Mouse (Mus musculus) MEL (cell line): ENCODE results near the gene Atp8a2. TPM values are rescaled to one million over a fixed set of nuclear protein-coding genes. Genes with fewer than 3 reads are reported as not detected.

ENCODE experiments used
- DNase-seq: peaks from one replicate; pipeline ENCODE4 v3.0.0; 2011; ENCODE audit warnings: low read depth, low spot score
- H3K27ac ChIP-seq: 2 replicates; pipeline ENCODE4 v1.5.1; 2012; ENCODE audit warnings: low read depth, mild to moderate bottlenecking, control low read depth, low read length, moderate library complexity; ENCODE audit not compliant: control insufficient read depth
- H3K27me3 ChIP-seq, 2 experiments: fragments of 150-350 bp in 1 of 2; sonication (generic) in 1 of 2; 2 replicates each; pipeline ENCODE4 v1.6.1; 2012; ENCODE audit warnings: low read length in 2 of 2, mild to moderate bottlenecking in 2 of 2, improper control_type of control experiment in 1 of 2, moderate library complexity in 1 of 2; ENCODE audit not compliant: insufficient read depth in 2 of 2, control insufficient read depth in 1 of 2
- H3K36me3 ChIP-seq, 2 experiments: 2 replicates each; pipeline ENCODE4 v1.6.1; 2012 to 2014; ENCODE audit warnings: low read length in 2 of 2, improper control_type of control experiment in 1 of 2, inconsistent platforms in 1 of 2, mild to moderate bottlenecking in 1 of 2; ENCODE audit not compliant: insufficient read depth in 2 of 2, control insufficient read depth in 1 of 2
- H3K4me1 ChIP-seq, 2 experiments: fragments of 150-350 bp in 1 of 2; sonication (generic) in 1 of 2; 2 replicates each; pipeline ENCODE4 v1.6.1; 2012; ENCODE audit warnings: low read length in 2 of 2, improper control_type of control experiment in 1 of 2, mild to moderate bottlenecking in 1 of 2; ENCODE audit not compliant: insufficient read depth in 2 of 2, control insufficient read depth in 1 of 2
- H3K4me3 ChIP-seq, 2 experiments: fragments of 150-350 bp in 1 of 2; sonication (generic) in 1 of 2; 2 replicates each; pipeline ENCODE4 v1.5.1; 2012; ENCODE audit warnings: low read depth in 2 of 2, low read length in 2 of 2, mild to moderate bottlenecking in 2 of 2, moderate library complexity in 2 of 2, control low read depth in 1 of 2, improper control_type of control experiment in 1 of 2; ENCODE audit not compliant: control insufficient read depth in 1 of 2, insufficient read depth in 1 of 2
- H3K79me2 ChIP-seq: 2 replicates; pipeline ENCODE4 v1.6.1; 2012; ENCODE audit warnings: mild to moderate bottlenecking, low read length, moderate library complexity; ENCODE audit not compliant: control insufficient read depth, poor library complexity, insufficient read depth
- H3K9ac ChIP-seq: 2 replicates; pipeline ENCODE4 v1.6.1; 2012; ENCODE audit warnings: low read depth, mild to moderate bottlenecking, control low read depth, low read length, moderate library complexity; ENCODE audit not compliant: control insufficient read depth, poor library complexity, severe bottlenecking
- H3K9me3 ChIP-seq: fragments of 150-350 bp; sonication (generic); replicated peaks from 2 replicates; pipeline ENCODE4 v1.6.1; 2012; ENCODE audit warnings: mild to moderate bottlenecking, low read length, improper control_type of control experiment, moderate library complexity; ENCODE audit not compliant: insufficient read depth
- BHLHE40 ChIP-seq: IDR thresholded peaks from 2 replicates; pipeline ENCODE4 v1.6.1; 2012; ENCODE audit warnings: low read depth, mild to moderate bottlenecking, inconsistent platforms, low read length, improper control_type of control experiment, borderline replicate concordance
- CHD1 ChIP-seq: IDR thresholded peaks from 2 replicates; pipeline ENCODE4 v1.6.1; 2012; ENCODE audit warnings: low read depth, mild to moderate bottlenecking, inconsistent platforms, low read length, improper control_type of control experiment
- CHD2 ChIP-seq: IDR thresholded peaks from 2 replicates; pipeline ENCODE4 v1.6.1; 2011; ENCODE audit warnings: low read length, improper control_type of control experiment
- CTCF ChIP-seq, 3 experiments: IDR thresholded peaks in 2 of 3; conservative IDR thresholded peaks in 1 of 3; 2 replicates each; pipeline ENCODE4 v1.5.1; 2011 to 2012; ENCODE audit warnings: low read length in 3 of 3, low read depth in 2 of 3, mild to moderate bottlenecking in 2 of 3, improper control_type of control experiment in 1 of 3, inconsistent platforms in 1 of 3, mixed read lengths in 1 of 3, moderate library complexity in 1 of 3; ENCODE audit not compliant: control insufficient read depth in 1 of 3, insufficient read depth in 1 of 3, poor library complexity in 1 of 3, severe bottlenecking in 1 of 3
- ELF1 ChIP-seq: IDR thresholded peaks from 2 replicates; pipeline ENCODE4 v1.6.1; 2014; ENCODE audit warnings: low read depth, mild to moderate bottlenecking, inconsistent platforms, low read length, improper control_type of control experiment, moderate library complexity
- EP300 ChIP-seq, 2 experiments: IDR thresholded peaks; 2 replicates each; pipeline ENCODE4 v1.6.1; 2011; ENCODE audit warnings: improper control_type of control experiment in 2 of 2, low read length in 2 of 2, low read depth in 1 of 2, mild to moderate bottlenecking in 1 of 2
- GATA1 ChIP-seq: IDR thresholded peaks from 2 replicates; pipeline ENCODE4 v1.6.1; 2011; ENCODE audit warnings: low read depth, low read length, improper control_type of control experiment
- MAX ChIP-seq: IDR thresholded peaks from 2 replicates; pipeline ENCODE4 v1.6.1; 2011; ENCODE audit warnings: low read length, improper control_type of control experiment
- MAZ ChIP-seq: IDR thresholded peaks from 2 replicates; pipeline ENCODE4 v1.6.1; 2012; ENCODE audit warnings: low read depth, mild to moderate bottlenecking, inconsistent platforms, low read length, improper control_type of control experiment
- MEF2A ChIP-seq: IDR thresholded peaks from 2 replicates; pipeline ENCODE4 v1.6.1; 2014; ENCODE audit warnings: low read depth, mild to moderate bottlenecking, inconsistent platforms, low read length, improper control_type of control experiment; ENCODE audit not compliant: poor library complexity, insufficient replicate concordance, severe bottlenecking; ENCODE audit errors: extremely low read depth
- MYB ChIP-seq: IDR thresholded peaks from 2 replicates; pipeline ENCODE4 v1.6.1; 2011; ENCODE audit warnings: mild to moderate bottlenecking, low read depth, low read length, improper control_type of control experiment
- MYC ChIP-seq: IDR thresholded peaks from 2 replicates; pipeline ENCODE4 v1.6.1; 2011; ENCODE audit warnings: low read depth, mild to moderate bottlenecking, low read length, improper control_type of control experiment, moderate library complexity
- POLR2AphosphoS5 ChIP-seq: IDR thresholded peaks from 2 replicates; pipeline ENCODE4 v1.6.1; 2012; ENCODE audit warnings: low read depth, borderline replicate concordance, mild to moderate bottlenecking, inconsistent platforms, low read length, moderate library complexity, mixed read lengths
- RAD21 ChIP-seq: IDR thresholded peaks from 2 replicates; pipeline ENCODE4 v1.6.1; 2011; ENCODE audit warnings: mild to moderate bottlenecking, low read depth, low read length, improper control_type of control experiment
- RCOR1 ChIP-seq: IDR thresholded peaks from 2 replicates; pipeline ENCODE4 v1.6.1; 2012; ENCODE audit warnings: low read depth, mild to moderate bottlenecking, inconsistent platforms, low read length, improper control_type of control experiment
- SIN3A ChIP-seq: IDR thresholded peaks from 2 replicates; pipeline ENCODE4 v1.6.1; 2012; ENCODE audit warnings: low read length, improper control_type of control experiment, inconsistent platforms
- SMC3 ChIP-seq: IDR thresholded peaks from 2 replicates; pipeline ENCODE4 v1.6.1; 2011; ENCODE audit warnings: low read depth, low read length, improper control_type of control experiment
- TAL1 ChIP-seq: IDR thresholded peaks from 2 replicates; pipeline ENCODE4 v1.6.1; 2012; ENCODE audit warnings: mild to moderate bottlenecking, inconsistent platforms, low read length, moderate library complexity, mixed read lengths
- TBP ChIP-seq: IDR thresholded peaks from 2 replicates; pipeline ENCODE4 v1.8.0; 2011; ENCODE audit warnings: low read depth, low read length, improper control_type of control experiment
- UBTF ChIP-seq: IDR thresholded peaks from 2 replicates; pipeline ENCODE4 v1.6.1; 2012; ENCODE audit warnings: low read depth, mild to moderate bottlenecking, inconsistent platforms, low read length, improper control_type of control experiment, moderate library complexity, borderline replicate concordance; ENCODE audit not compliant: insufficient read depth
- USF1 ChIP-seq: IDR thresholded peaks from 2 replicates; pipeline ENCODE4 v1.6.1; 2014; ENCODE audit warnings: low read depth, mild to moderate bottlenecking, inconsistent platforms, low read length, improper control_type of control experiment, moderate library complexity
- ZC3H11A ChIP-seq: IDR thresholded peaks from 2 replicates; pipeline ENCODE4 v1.6.1; 2012; ENCODE audit warnings: low read depth, mild to moderate bottlenecking, inconsistent platforms, low read length, improper control_type of control experiment
- ZKSCAN1 ChIP-seq: IDR thresholded peaks from 2 replicates; pipeline ENCODE4 v1.6.1; 2012; ENCODE audit warnings: low read depth, mild to moderate bottlenecking, inconsistent platforms, low read length, improper control_type of control experiment, moderate library complexity
- polyA plus RNA-seq, 2 experiments: library from polyadenylated mRNA; stranded (reverse) in 1 of 2; unstranded in 1 of 2; fragments of >175 nt in 1 of 2; fragments of >200 nt in 1 of 2; gene quantifications; 2 replicates each; pipeline versions ENCODE4 v1.2.1 to v1.2.4; 2012; ENCODE audit warnings: low replicate concordance in 2 of 2, low read depth in 1 of 2; ENCODE audit not compliant: insufficient read length in 2 of 2, insufficient read depth in 1 of 2, missing spikeins in 1 of 2
- total RNA-seq: library from RNA; depleted of rRNA; stranded (reverse); fragments of 300-350 nt; gene quantifications from 2 replicates; pipeline ENCODE4 v1.2.3, GENCODE M21; 2012

The Atp8a2 gene
- total and polyA plus RNA-seq, 3 experiments, result 0.29 to 0.39 TPM; not detected in 1

DNA sequence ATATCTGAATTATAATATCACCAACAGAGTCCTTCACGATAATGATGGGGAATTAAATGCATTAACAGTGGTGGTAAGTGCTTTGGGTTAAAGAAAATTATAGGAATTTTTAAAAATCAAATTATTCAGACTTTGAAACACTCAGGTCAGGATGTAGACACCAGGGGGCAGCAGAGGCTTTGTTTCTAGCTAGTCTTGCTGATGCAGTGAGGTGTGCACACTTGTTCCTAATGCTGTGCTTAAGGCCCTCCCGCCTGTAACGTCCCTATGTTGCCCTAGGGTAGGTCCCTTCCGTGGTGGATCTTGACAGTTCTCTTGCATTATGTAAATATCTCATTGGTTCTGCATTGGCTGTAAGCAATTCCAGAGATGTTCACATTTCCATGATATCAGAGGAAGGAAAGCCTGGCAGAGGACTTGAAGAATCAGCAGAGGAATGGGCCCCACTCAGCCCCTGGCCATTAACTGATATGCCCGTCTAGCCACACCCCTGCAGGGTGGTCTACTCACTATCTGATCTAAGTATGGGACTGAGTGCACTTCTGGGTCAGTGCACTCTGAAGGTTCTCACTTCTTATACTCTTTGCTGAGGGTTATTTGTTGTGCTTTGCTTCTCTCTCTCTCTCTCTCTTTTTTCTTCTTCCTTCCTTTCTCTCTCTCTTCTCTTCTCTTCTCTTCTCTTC lies 591.2 kb downstream of the Atp8a2 start:
- peak; percentile 82 for DNase-seq
- no peak for TF ChIP-seq GATA1
- 0 out of 2 replicates have a peak, but pooled peaks have one; percentile 29 for TF ChIP-seq MYC
- TF ChIP-seq RAD21, result peak; percentile 86
- TF ChIP-seq CHD1, result no peak
- TF ChIP-seq POLR2AphosphoS5, result no peak
- peak; percentile 88 for TF ChIP-seq SMC3
- no peak for TF ChIP-seq TAL1
- TF ChIP-seq UBTF, result no peak
- TF ChIP-seq SIN3A, result 0 out of 2 replicates have a peak, but pooled peaks have one; percentile 26
- no peak for TF ChIP-seq USF1
- TF ChIP-seq MAZ, result no peak
- no peak for TF ChIP-seq MYB
- no peak for TF ChIP-seq RCOR1
- 0 out of 2 replicates have a peak, but pooled peaks have one; percentile 49 for TF ChIP-seq BHLHE40
- no peak for TF ChIP-seq ELF1
- TF ChIP-seq MAX, result no peak
- TF ChIP-seq TBP, result no peak
- TF ChIP-seq CHD2, result no peak
- TF ChIP-seq ZKSCAN1, result no peak
- TF ChIP-seq MEF2A, result no peak
- TF ChIP-seq CTCF (IDR thresholded peaks at IDR 0.05 in 2 of 3, conservative IDR thresholded peaks at IDR 0.05 in 1 of 3; ENCODE audit: control insufficient read depth in 1 of 3, insufficient read depth in 1 of 3, low read depth in 2 of 3, low read length in 3 of 3, poor library complexity in 1 of 3, severe bottlenecking in 1 of 3), result peak; percentile 65 to 84 (median 65)
- TF ChIP-seq EP300 (IDR thresholded peaks at IDR 0.05; ENCODE audit: low read depth in 1 of 2, low read length in 2 of 2), result no peak
- TF ChIP-seq ZC3H11A, result peak; percentile 79
- Histone ChIP-seq H3K36me3 (no peaks in the 10 kb centered on the region), H3K79me2 (no peaks in the 10 kb centered on the region), H3K27ac (no peak overlapping the region), H3K27me3 (peaks cover 0 to 3% of the 10 kb centered on the region in 2 experiments; a peak in 2 of 4 replicates), H3K9ac (no peak overlapping the region), H3K4me3 (no peak overlapping the region), H3K9me3 (no peaks in the 10 kb centered on the region), H3K4me1 (no peaks in the 10 kb centered on the region)
